Mouse (Mus musculus): ENCODE measurements at regions not wholly inside any gene's neighbourhood (a gene's known extent, or its start where the extent isn't known, plus 50 kb on each side); places are given as distances from the start of the nearest gene placed in this dataset.

GRCm38 (mm10) chrX:68554031-68554430 is 124.3 kb upstream of the Fmr1 start:
- TF ChIP-seq CTCF (IDR thresholded peaks at IDR 0.05; ENCODE audit: low read depth) (no peak), EP300 (IDR thresholded peaks at IDR 0.05; ENCODE audit: low read depth) (no peak)

All from liver, embryonic 14.5 days (tissue).